Mouse (Mus musculus) hindlimb bud, embryonic 11.5 days (tissue): ENCODE results near the gene Anapc1.
"Not testable (repeated sequence)": the region's sequence is repeated elsewhere in the genome, so short reads cannot be mapped to it uniquely, and the experiment has no call there.

Experiments used
- DNase-seq: peaks from one replicate; pipeline ENCODE4 v3.0.0-alpha.2; 2012; ENCODE audit warnings: low read depth, low spot score; ENCODE audit errors: extremely low spot score

The Anapc1 gene

DNA sequence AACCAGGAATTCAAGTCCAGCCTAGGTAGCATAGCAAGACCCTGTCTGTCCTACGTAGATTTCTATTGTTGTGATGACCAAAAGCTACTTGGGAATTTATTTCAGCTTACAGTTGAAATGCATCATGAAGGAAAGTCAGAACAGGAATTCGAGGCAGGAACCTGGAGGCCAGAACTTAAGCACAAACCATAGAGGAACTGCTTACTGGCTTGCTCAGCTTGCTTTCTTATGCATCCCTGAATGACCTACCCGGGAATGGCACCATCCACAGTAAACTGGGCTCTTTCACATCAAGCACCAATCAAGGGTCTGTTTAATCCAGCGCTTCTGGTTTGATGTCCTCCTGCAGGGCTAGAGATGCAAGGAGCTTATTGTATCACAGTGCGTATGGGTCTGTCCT lies 10.4 kb upstream of the Anapc1 start:
- DNase-seq = no peak

DNA sequence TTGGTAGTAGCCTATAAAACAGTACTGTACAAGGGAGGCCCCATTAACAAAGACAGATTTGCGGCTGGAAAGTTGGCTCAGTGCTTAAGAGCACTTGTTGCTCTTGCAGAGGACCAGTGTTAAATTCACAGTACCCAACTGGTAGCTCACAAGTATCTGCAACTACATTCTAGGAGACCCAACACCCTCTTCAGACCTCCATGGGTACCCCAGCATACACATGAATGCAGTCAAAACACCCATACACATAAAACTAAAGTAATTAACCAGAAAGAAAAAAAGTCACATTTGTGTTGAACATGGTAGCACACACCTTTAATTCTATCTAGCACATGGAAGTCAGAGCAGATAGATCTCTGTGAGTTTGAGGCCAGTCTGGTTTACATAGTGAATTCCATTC lies 9.9 kb upstream of the Anapc1 start:
- no peak for DNase-seq

DNA sequence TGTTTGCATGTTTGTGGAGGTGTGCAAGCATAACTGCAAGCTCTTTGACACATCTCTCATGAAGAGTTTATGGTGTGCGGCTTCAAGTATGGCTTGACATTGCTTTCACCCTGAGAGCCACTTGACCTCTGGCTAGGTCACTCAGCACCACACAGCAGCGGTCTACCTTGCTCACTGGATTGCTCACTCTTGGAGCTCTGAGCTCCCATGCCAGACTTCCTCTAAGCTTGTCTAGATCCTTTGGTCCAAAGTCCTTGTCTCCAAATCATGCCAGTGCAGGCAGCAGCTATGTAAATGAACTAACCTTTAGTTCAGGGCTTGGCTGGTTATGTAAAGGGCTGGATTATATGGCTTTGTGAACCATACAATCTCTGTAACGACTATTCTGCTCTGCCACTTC lies 9.2 kb upstream of the Anapc1 start:
- no peak for DNase-seq

DNA sequence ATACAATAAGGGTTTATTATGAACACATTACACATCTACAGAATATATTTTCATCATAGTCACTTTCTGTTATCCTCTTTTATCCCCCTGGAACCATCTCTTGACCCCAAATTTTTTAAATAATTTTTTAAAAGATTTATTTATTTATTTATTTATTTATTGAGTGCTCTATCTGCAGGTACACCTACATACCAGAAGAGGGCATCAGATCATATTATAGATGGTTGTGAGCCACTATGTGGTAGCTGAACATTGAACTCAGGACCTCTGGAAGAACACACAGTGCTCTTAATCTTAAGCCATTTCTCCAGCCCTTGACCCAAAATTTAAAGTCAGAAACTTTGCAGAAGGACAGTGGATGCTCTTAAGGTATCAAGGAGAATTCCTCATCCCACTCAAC lies 7.4 kb upstream of the Anapc1 start:
- DNase-seq = no peak

DNA sequence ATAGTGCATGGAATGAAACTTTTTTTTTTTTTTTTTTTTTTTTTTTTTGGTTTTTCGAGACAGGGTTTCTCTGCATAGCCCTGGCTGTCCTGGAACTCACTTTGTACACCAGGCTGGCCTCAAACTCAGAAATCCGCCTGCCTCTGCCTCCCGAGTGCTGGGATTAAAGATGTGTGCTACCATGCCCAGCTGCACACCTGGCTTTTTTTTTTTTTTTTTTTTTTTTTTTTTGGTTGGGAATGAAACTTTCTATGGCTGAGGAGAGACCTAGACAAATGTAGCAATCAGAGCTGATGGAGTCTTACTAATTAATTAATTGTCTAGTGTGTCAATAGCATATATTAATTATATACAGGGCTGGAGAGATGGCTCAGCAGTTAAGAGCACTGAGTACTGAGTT lies 6.6 kb upstream of the Anapc1 start:
- not testable (repeated sequence) for DNase-seq

DNA sequence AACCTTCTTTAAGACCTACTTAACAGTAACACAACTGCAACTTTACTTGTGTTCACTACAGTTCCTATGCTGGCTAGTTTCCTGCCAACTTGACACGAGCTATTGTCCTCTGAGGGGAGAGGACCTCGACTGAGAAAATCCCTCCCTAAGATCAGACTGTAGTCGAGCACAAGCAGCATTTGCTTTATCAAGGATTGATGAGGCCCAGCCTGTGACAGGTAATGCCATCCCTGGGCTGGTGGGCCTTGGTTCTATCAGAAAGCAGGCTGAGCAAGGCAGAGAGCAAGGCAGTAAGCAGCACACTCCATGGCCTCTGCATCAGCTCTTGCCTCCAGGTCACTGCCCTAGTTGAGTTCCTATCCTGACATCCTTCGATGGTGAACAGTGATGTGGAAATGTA lies 6.0 kb upstream of the Anapc1 start:
- DNase-seq = no peak

DNA sequence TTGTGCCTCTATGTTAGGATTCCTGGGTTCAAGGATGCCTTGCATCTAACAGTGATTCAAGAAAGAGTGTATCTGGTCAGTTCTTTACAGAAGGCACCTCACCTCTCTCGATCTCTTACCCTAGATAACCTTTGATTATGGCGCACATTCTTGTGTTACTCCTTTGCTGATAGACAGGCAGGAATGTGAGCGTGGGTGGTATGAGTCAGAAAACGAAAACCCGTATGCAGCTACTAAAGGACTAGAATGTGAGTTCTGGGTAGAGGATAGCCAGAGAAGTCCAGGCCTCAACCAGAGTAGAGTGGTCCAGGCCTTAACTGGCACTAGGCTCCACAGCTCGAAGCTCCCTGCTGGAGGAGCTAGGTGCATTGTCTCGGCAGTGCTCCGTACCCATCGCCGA lies 5.6 kb upstream of the Anapc1 start:
- no peak for DNase-seq

DNA sequence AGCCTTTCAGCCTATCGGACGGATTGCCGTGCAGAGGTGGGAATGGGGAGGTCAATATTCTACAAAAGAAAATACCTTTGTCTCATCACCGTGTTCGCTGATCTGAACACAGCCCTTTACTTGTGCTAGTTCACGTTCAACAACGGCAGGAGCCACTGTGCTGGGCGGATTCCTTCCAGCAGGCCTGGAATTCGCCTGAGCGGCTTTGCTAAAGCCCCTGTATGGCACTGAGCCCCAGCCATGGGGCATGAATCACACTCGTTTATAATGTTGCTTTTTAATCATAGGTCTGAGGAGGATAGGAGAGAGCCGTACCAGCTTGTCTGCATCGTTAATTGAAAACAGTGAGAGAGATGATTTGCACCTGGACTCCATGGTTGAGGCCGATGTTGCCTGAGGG lies 5.1 kb upstream of the Anapc1 start:
- DNase-seq = no peak

DNA sequence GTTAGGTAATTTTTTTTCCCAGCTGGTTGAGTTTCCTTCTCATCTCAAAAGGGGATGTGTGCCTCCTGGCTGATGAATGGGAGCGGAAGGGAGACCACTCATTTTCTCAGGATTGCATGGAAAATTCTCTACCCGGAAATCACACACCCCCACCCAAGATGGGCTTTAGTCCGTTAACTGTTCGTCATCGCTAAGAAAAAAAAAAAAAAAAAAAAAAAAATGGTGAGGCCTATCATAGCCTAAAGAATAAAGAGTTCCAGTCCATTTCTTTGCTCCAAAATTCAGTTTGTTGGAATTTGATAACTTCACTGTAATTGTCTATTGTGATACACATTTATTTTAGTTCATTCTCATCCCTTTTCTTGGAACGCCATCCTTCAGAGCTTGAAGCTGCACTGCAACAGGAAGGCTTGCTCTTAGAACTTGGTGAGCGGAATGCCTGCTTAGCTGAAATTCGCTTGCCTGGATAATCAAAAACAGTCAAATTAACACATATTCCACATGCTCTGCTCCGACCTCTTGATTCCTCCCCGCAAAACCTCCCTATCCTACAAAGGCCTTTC lies 448 bp upstream of the Anapc1 start:
- DNase-seq = no peak

DNA sequence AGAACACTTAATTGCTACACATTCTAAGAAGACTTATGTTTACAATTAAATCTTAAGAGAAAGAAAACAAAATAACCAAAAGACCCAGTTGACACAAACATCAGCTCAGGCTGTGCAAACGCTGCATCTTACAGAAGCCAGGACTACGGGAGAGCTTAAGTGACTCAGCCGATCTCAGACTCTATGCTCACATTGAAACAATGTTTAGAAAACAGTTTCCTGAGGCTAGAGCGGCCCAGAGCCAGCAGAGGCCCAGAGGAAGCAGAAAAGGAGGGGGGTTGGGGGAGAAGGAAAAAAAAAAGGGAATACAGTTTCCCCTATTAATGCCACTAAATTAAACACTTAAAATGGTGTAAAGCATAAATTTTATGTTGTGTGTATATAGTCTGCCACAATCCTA lies 6.5 kb downstream of the Anapc1 start:
- DNase-seq = no peak

DNA sequence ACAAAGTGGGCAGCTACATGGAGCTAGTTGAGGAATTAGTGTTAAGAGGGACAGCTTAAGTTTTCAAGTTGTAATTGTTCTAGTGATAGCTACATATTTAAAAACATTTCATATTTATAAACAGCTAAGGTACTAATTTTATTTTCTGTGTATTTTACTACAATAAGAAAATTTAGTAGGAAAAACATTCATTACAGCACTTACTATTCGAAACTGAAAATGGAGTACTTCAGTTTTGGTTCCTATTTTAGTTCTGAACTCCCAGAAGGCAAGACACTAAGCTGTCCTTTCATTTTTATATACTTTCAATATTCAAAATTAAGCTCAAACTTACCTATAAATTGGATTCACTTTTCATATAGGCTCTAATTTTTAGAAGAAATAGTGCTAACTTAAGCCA lies 66.6 kb downstream of the Anapc1 start:
- no peak for DNase-seq

DNA sequence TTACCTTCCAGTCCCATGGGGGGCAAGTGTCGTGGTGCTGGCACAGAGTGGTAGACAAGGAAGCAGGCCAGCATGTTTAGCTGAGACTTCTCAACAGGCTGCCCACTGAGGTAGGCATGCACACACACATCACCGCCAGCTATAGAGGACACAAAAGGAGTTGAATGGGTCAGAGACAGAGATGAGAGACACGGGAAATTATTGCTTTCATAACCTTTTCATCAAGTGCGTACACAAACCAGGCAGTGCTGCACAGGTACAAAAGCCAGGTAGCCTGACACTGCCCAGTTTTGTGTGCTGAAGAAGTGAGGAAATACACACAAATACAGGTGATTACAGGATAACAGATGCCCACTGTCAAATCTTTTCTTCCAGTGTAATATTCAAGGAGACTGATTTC lies 71.8 kb downstream of the Anapc1 start:
- DNase-seq = no peak

DNA sequence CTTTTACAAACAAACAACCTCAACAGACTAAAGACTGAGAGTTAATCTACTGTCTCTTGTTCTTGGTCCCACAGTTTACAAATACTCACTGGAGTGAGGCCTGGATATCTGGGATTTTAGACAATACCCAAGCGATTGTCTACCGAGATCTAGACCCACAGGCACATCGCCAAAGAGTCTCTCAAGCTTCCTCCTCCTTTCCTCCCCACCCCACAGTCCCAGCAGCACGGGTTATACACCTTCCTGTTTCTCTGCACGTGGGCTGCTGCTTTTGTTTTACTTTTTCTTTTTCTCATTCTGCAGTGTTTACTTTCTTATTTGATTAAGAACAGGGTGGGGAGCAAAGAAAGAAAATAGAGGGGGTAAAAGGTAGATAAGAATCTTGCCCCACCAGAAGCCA lies 73.8 kb downstream of the Anapc1 start:
- DNase-seq = no peak

DNA sequence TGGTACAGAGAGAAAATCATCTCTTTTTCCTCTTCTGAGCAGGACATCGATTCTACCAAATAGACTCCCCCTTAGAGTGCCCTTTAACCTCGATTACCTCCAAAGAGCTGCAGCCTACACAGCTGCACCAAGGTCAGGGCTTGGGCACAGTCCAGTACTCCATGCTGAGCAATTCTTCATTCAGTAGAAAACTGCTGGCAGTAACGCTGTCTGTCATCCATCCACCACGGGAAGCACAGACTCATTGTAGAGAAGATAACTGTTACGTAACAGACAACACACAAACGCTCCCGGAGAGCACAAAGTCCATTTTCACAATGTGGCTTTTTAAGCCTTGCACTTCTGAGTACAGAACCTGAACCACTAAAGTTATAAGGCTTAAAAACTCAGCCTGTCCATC lies 74.9 kb downstream of the Anapc1 start:
- no peak for DNase-seq

DNA sequence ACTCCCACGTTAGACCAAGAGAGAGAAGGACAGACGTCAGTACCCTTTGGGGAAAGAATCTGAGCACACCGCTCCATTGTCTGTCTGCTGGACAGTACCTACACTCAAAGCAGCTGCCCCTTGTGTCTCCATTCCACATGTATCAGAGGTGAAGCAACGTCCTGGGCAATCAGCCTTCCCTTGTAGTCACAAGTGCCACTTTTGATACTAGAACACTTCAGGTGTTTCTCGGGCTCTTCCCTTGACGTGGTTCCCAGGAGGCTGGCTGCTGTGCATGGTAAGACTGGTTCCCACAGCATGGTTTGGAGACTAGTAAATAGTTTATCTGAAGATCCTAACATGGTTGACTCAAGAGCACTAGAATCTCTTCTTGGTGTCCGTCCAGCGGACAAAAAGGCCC lies 76.0 kb downstream of the Anapc1 start:
- no peak for DNase-seq

DNA sequence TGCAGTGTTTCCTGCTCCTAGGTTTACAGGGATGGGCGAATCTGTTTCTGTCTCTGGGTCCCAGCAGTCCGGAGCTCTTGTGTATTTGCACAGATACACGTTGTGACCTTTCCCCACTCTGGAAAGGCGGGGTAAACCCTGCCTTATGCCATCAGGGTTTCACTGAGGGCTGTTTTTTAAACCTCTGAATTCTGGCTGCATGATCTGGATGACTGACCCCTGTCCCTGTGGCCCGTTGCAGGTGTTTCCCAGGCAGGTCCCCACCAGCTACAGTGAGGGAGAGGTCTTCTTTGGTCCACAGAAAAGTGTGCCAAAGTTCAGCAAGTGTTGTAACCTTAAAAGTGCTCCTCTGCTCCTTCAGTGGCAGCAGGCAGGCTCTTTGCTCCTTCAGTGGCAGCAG lies 77.9 kb downstream of the Anapc1 start:
- no peak for DNase-seq

DNA sequence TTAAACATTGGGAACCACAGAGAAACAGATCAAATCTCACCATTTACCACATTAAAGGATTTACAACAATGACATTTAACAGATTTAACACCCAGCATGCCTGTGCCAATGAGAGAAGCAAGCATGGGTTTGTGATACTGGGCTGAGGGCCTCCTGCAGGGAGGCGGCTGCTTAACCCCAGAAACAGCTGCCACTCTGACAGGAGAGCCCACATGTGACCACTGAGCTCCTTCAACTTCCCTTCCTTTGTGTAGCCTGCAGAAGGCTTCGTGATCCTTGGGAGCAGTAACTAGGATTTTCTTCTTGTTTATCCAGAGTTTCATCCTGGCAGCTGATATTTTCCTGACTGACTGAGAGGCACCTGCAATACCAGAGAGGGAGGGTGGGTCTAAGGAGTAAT lies 85.7 kb downstream of the Anapc1 start:
- DNase-seq = no peak

DNA sequence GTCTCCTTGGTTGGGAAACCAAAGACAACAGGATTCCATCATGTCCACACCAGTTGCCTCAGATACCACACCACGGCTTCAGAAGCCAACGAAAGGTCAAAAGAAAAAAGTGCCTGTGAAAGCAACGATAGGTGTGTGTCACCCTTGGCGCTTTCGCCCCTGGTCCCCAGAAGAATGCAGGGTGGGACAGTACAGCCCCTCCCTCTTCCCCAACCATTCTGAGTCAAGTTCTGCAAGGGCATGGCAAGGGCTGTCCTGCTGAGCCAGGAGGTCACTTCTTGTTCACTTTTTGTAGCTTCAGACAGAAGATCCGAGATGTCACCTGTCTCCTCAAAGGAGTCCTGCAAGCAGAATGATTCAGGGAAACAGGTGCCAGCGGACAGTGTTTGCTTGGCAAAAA lies 94.9 kb downstream of the Anapc1 start:
- no peak for DNase-seq

DNA sequence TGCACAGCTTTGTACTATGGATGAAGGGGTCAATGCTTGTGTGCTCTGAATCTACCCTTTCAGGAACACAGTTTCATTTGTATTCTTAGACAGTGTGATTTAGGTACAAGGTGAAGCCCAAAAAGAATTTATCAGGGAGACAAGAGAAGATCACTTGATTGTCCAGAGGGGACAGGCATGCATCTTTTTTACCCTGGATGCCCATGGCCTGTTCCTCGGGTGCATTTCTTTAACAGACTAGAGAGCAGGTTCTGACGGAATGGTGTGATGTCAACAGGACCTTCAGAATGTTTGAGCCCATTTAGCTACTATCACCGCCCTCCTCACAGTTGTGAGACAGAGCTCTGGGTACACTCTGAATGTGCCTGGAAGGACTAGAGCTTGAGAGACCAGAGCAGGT lies 96.3 kb downstream of the Anapc1 start, which contains the start of gene Spdye4c:
Spdye4c (plus strand) TSS at position 301 of the 400 bp plus-strand sequence.
- no peak for DNase-seq

DNA sequence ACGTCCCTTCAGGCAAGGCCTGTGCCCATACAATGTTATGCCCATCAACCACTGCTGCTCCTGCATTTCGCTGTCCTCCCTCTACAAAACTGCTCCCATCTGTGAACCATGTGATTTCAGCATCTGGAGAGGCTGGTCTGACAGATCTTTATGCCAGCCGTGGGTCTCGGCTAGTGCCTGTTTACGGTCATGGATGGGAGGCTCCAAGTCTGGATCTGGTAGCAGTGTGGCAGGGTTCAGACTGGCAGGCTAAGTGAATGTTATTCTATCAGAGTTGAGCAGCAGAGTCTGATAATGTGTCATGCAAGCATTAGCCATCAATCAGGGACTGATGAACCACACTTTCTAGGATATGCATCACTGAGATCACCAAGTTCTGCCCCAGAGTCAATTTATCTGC lies 104.3 kb downstream of the Anapc1 start:
- no peak for DNase-seq

DNA sequence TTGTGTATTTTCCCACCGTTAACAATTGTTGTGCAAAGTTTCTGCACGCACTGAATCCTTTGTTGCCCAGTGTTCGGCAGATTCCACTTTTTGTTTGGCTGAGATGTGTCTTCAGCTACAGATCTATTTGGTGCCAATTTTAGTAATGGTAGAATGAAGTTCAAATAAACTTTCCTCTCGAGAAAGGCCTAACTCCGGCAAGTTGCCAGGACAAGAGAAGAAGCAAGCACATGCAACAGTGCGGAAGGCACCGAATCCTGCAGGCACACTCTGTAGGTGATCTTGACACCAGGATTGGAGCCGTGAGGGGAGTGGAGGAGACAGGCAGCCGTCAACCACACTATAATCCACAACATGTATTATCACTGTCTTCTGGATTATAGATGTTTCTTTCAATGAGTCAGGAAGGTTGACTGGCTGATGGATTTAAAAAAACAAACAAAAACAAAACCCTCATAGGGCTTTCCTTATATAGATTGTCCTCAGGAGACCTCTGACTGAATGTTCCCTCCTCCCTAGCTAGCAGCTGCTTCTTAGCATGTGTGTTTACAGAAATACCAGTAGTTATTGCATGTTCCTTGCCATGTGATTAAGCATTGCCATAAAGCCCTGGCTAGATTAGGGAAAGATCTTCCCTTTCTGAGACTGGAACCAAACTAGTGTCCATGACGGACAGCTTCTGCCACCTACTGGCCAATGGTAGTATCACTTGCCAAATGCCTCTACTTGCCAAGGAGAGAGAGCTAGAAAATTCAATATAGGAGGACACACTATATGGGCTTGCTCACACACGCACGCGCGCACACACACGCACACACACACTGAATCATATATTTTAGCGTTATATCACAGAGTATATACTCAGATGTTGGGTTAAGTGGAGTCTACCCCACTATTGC lies 114.2 kb downstream of the Anapc1 start:
- DNase-seq = peak; percentile 82

DNA sequence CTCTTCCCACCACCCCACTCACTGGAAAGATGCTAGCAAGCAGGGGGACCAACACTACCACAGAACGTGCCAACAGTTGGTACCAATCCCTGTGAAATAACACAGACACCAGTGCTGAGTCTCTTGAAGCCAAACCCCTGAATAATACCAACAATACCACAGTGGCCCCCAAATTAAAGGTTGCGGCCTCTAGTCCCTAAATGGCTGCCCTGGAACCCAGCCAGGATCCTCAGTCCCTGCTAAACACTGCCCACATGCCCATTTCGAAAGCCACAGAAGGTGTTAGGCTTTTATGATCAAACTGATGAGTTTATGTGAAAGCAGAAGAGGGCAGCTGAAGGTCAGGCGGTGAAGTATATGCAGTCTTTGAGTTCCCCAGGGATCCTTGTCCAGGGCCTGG lies 116.2 kb downstream of the Anapc1 start:
- DNase-seq = no peak

DNA sequence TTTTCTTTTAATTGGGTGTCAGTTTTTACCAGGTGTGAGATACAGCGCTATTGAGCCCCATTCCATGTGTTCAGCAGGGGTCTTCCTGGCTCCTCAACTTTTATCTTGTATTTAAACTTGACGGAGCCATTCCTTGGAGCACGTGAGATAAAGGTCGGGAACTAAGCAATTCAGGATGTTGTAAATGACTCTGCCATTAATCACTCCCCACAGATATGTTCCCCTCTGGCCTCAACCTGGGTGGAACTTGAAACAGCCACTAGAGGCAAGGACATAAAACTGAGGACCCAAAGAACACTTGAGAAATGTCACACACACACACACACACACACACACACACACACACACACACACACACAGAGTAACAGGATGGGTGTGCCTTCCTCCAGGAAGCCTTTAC lies 118.7 kb downstream of the Anapc1 start:
- no peak for DNase-seq
